Mouse (Mus musculus) B cell, adult 62 days (primary cell): ENCODE results near the gene Slc5a1. TPM values are rescaled to one million over a fixed set of nuclear protein-coding genes. Genes with fewer than 3 reads are reported as not detected.

Experiments used
- total RNA-seq: library from RNA; stranded (reverse); gene quantifications from 4 replicates; pipeline ENCODE4 v1.2.4, GENCODE M21; 2023

The Slc5a1 gene
- not detected in 4 replicates for total RNA-seq

GRCm38 (mm10) chr5:33104025-33104481, at the start of gene Slc5a1:
Gene Slc5a1, plus strand, starts transcription at chr5:33104219.

Other genes with a start within 250 kb of the Slc5a1 start
- 53.9 to 77.9 TPM (median 59.3 TPM) in 4 replicates for gene Prr14l, start 250.0 kb upstream of the Slc5a1 start, total RNA-seq
- gene Depdc5, start 240.5 kb upstream of the Slc5a1 start, total RNA-seq: 65.5 to 94.4 TPM (median 86.3 TPM) in 4 replicates
- 107 to 111 TPM (median 109 TPM) in 4 replicates for gene Ywhah, start 85.4 kb upstream of the Slc5a1 start, total RNA-seq
- gene Spon2, start 114.2 kb downstream of the Slc5a1 start, total RNA-seq: 1.1 to 2.4 TPM (median 1.5 TPM) in 4 replicates
- gene Ctbp1, start 170.8 kb downstream of the Slc5a1 start, total RNA-seq: 221 to 241 TPM (median 228 TPM) in 4 replicates
- gene Maea, start 231.3 kb downstream of the Slc5a1 start, total RNA-seq: 88.1 to 103 TPM (median 101 TPM) in 4 replicates